Mouse (Mus musculus) heart, postnatal 0 days (tissue): ENCODE measurements at regions not wholly inside any gene's neighbourhood (a gene's known extent, or its start where the extent isn't known, plus 50 kb on each side); places are given as distances from the start of the nearest gene placed in this dataset.

Experiments used
- CTCF ChIP-seq: IDR thresholded peaks from 2 replicates; pipeline ENCODE4 v1.5.1; 2016; ENCODE audit warnings: antibody characterized with exemption, control low read depth, low read depth
- EP300 ChIP-seq: IDR thresholded peaks from 2 replicates; pipeline ENCODE4 v1.6.1; 2016; ENCODE audit warnings: antibody characterized with exemption, low read depth

DNA sequence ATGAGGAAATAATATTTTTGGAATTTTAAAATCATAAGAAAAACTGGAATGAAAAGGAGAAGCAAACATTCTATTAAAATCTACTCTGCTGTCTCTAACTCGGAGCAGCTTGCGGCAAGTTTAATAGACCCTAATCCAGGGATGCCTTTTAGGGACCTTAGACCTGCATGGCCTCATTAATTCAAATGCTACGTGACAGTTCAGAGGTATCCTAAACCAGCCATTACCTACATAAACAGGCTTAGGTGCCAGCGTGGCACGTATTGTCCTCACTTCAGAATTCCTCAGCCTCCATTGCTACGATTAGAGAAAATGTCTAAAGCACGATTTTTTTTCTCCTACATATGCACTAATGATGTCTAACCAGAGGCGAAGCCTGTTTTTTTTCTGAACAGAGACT is 1141.9 kb upstream of the Nr2f1 start:
- no peak for TF ChIP-seq CTCF
- no peak for TF ChIP-seq EP300
